Mouse (Mus musculus): ENCODE measurements around the gene Pik3r1. TPM values are rescaled to one million over a fixed set of nuclear protein-coding genes. Genes with fewer than 3 reads are reported as not detected.

Gene Pik3r1
- polyA plus RNA-seq, 1 experiment: 18.4 TPM

DNA sequence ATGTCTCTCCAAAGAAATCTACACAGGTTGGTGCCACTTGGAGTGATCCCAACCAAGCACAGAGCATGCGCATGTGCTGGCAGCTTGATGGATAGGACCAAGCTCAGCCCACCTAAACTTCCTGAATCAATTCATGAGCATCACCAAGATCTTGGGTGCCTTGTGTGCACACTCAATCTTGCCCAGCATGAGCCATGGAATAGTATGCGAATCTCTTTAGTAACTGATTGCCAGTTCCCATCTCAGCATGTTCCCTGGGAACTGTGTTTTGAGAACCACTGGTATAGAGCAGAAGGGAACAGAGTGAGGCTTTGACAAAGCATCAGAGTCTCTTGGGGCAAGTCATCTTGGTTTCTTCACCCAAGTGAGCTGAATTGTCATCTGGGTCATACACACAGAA lies 107.8 kb downstream of the Pik3r1 start:
- Histone ChIP-seq H3K27me3 (ENCODE audit: control insufficient read depth, insufficient read depth, low read length) (no peaks in the 10 kb centered on the region), H3K4me3 (ENCODE audit: extremely low read depth, insufficient read depth, insufficient read length) (no peak overlapping the region), H3K36me3 (ENCODE audit: control insufficient read depth, insufficient read depth, low read length) (no peaks in the 10 kb centered on the region), H3K27ac (ENCODE audit: insufficient read depth, low read length) (no peak overlapping the region), H3K4me1 (ENCODE audit: control insufficient read depth, insufficient read depth, insufficient read length) (peaks cover 30% of the 10 kb centered on the region)
- 90% methylated on average over 2 of the region's 2 CpGs for WGBS
- DNase-seq (ENCODE audit: low read depth in 1 of 2, low spot score in 2 of 2): no peak
- TF ChIP-seq POLR2A (IDR thresholded peaks at IDR 0.05; ENCODE audit: low read depth, low read length) (no peak), CTCF (IDR thresholded peaks at IDR 0.05; ENCODE audit: extremely low read depth, insufficient read depth, insufficient read length, insufficient replicate concordance) (no peak)

DNA sequence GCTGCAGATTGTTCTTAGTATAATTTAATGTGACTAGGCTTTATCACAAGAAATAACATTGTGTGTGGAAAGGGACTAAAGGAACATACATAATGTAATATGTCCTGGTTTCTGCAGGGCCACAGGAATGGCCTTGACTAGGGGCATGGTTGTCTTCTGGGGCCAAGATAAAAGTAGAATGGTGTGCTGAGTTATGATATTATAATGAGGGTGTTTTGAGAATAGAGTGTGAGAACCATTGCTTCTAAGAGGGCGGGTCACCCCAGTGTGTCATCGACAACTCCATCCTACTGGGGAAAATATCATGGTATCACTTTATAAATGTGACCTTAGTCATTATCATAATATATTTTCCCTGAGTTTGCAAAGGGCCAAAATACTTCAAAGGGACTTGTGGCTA lies 115.9 kb downstream of the Pik3r1 start:
- TF ChIP-seq POLR2A (IDR thresholded peaks at IDR 0.05; ENCODE audit: low read depth, low read length): no peak
- Histone ChIP-seq H3K27ac (ENCODE audit: insufficient read depth, low read length) (no peak overlapping the region), H3K4me3 (ENCODE audit: extremely low read depth, insufficient read depth, insufficient read length) (no peak overlapping the region), H3K4me1 (ENCODE audit: control insufficient read depth, insufficient read depth, insufficient read length) (peaks cover 5% of the 10 kb centered on the region; the same call in 1 of the 2 replicates), H3K36me3 (ENCODE audit: control insufficient read depth, insufficient read depth, low read length) (no peaks in the 10 kb centered on the region), H3K27me3 (ENCODE audit: control insufficient read depth, insufficient read depth, low read length) (no peaks in the 10 kb centered on the region)
- WGBS: 89% methylated on average over 2 of the region's 2 CpGs
- no peak for DNase-seq (ENCODE audit: low read depth in 1 of 2, low spot score in 2 of 2)

GRCm38 (mm10) chr13:101641632-101642031 lies 126.4 kb downstream of the Pik3r1 start:
- WGBS: 27% methylated on average over 2 of the region's 2 CpGs

DNA sequence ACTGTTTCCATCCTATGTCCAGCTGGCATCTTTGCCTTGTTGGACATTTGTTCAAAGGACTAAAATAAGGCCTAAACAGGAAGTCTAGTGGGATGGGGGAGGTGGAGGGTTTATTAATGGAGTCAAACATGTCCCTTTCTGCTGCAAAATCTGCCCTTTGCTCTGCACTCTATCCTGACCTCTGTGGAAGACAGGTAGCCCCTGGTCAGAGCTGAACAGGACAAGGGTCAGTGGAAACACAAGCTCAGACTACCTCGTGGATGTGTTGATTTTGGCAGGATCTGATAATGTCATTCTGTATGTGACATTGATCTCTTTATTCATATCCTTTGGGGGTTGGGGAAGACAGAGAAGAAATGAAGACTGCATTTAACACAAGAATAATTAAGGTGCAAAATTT lies 132.2 kb downstream of the Pik3r1 start:
- TF ChIP-seq POLR2A (IDR thresholded peaks at IDR 0.05; ENCODE audit: low read depth, low read length) (no peak), CTCF (IDR thresholded peaks at IDR 0.05; ENCODE audit: extremely low read depth, insufficient read depth, insufficient read length, insufficient replicate concordance) (no peak)
- DNase-seq (ENCODE audit: low read depth in 1 of 2, low spot score in 2 of 2): no peak
- Histone ChIP-seq H3K27ac (ENCODE audit: insufficient read depth, low read length) (no peak overlapping the region), H3K36me3 (ENCODE audit: control insufficient read depth, insufficient read depth, low read length) (no peaks in the 10 kb centered on the region), H3K4me1 (ENCODE audit: control insufficient read depth, insufficient read depth, insufficient read length) (peaks cover 7% of the 10 kb centered on the region; the same call in 1 of the 2 replicates), H3K4me3 (ENCODE audit: extremely low read depth, insufficient read depth, insufficient read length) (no peak overlapping the region), H3K27me3 (ENCODE audit: control insufficient read depth, insufficient read depth, low read length) (no peaks in the 10 kb centered on the region)
- WGBS: 79% methylated on average over 1 of the region's 1 CpGs

More at GRCm38 (mm10) chr13:101641632-101642031, 126.4 kb downstream of the Pik3r1 start:
- no peaks in the 10 kb centered on the region for H3K27me3 ChIP-seq (ENCODE audit: control insufficient read depth, insufficient read depth, low read length)
- H3K4me3 ChIP-seq (ENCODE audit: extremely low read depth, insufficient read depth, insufficient read length): no peak overlapping the region
- no peak overlapping the region; the same call in 1 of the 2 replicates for H3K27ac ChIP-seq (ENCODE audit: insufficient read depth, low read length)
- no peaks in the 10 kb centered on the region for H3K36me3 ChIP-seq (ENCODE audit: control insufficient read depth, insufficient read depth, low read length)
- no peak for DNase-seq (ENCODE audit: low read depth in 1 of 2, low spot score in 2 of 2)
- no peak for TF ChIP-seq POLR2A (IDR thresholded peaks at IDR 0.05; ENCODE audit: low read depth, low read length)
- TF ChIP-seq CTCF (IDR thresholded peaks at IDR 0.05; ENCODE audit: extremely low read depth, insufficient read depth, insufficient read length, insufficient replicate concordance): no peak
- peaks cover 7% of the 10 kb centered on the region for H3K4me1 ChIP-seq (ENCODE audit: control insufficient read depth, insufficient read depth, insufficient read length)

DNA sequence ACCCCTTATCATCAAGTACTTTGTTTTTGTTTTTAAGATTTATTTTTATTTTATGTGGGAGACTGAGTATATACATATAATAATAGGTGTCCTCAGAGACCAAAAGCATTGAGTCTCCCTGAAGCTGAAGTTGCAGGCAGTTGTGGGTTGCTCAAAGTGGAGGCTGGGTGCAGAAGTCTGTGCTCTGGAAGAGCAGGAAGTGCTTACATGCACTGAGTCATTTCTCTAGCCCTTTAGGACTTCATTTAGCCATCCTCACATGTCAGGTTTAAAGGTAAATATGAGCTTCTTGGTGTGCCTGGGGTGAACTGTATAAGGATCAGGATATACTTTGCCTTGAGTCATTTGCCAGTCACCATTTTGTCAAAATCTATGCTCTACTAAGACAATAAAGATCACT lies 133.6 kb downstream of the Pik3r1 start:
- Histone ChIP-seq H3K4me1 (ENCODE audit: control insufficient read depth, insufficient read depth, insufficient read length) (peaks cover 7% of the 10 kb centered on the region; the same call in 1 of the 2 replicates), H3K4me3 (ENCODE audit: extremely low read depth, insufficient read depth, insufficient read length) (no peak overlapping the region), H3K27me3 (ENCODE audit: control insufficient read depth, insufficient read depth, low read length) (no peaks in the 10 kb centered on the region), H3K27ac (ENCODE audit: insufficient read depth, low read length) (no peak overlapping the region), H3K36me3 (ENCODE audit: control insufficient read depth, insufficient read depth, low read length) (no peaks in the 10 kb centered on the region)
- no peak for TF ChIP-seq POLR2A (IDR thresholded peaks at IDR 0.05; ENCODE audit: low read depth, low read length)
- no peak for TF ChIP-seq CTCF (IDR thresholded peaks at IDR 0.05; ENCODE audit: extremely low read depth, insufficient read depth, insufficient read length, insufficient replicate concordance)
- no peak for DNase-seq (ENCODE audit: low read depth in 1 of 2, low spot score in 2 of 2)

GRCm38 (mm10) chr13:101633620-101634019 lies 134.4 kb downstream of the Pik3r1 start:
- Histone ChIP-seq H3K4me1 (ENCODE audit: control insufficient read depth, insufficient read depth, insufficient read length) (peaks cover 7% of the 10 kb centered on the region; the same call in 1 of the 2 replicates), H3K27me3 (ENCODE audit: control insufficient read depth, insufficient read depth, low read length) (no peaks in the 10 kb centered on the region), H3K4me3 (ENCODE audit: extremely low read depth, insufficient read depth, insufficient read length) (no peak overlapping the region), H3K27ac (ENCODE audit: insufficient read depth, low read length) (no peak overlapping the region), H3K36me3 (ENCODE audit: control insufficient read depth, insufficient read depth, low read length) (no peaks in the 10 kb centered on the region)
- DNase-seq (ENCODE audit: low read depth in 1 of 2, low spot score in 2 of 2): no peak
- TF ChIP-seq POLR2A (IDR thresholded peaks at IDR 0.05; ENCODE audit: low read depth, low read length): no peak
- no peak for TF ChIP-seq CTCF (IDR thresholded peaks at IDR 0.05; ENCODE audit: extremely low read depth, insufficient read depth, insufficient read length, insufficient replicate concordance)

GRCm38 (mm10) chr13:101632771-101633170 lies 135.2 kb downstream of the Pik3r1 start:
- H3K4me3 ChIP-seq (ENCODE audit: extremely low read depth, insufficient read depth, insufficient read length): no peak overlapping the region
- no peaks in the 10 kb centered on the region for H3K36me3 ChIP-seq (ENCODE audit: control insufficient read depth, insufficient read depth, low read length)
- no peaks in the 10 kb centered on the region for H3K27me3 ChIP-seq (ENCODE audit: control insufficient read depth, insufficient read depth, low read length)
- 53% methylated on average over 4 of the region's 4 CpGs for WGBS
- H3K27ac ChIP-seq (ENCODE audit: insufficient read depth, low read length): no peak overlapping the region
- TF ChIP-seq POLR2A (IDR thresholded peaks at IDR 0.05; ENCODE audit: low read depth, low read length) (no peak), CTCF (IDR thresholded peaks at IDR 0.05; ENCODE audit: extremely low read depth, insufficient read depth, insufficient read length, insufficient replicate concordance) (no peak)
- H3K4me1 ChIP-seq (ENCODE audit: control insufficient read depth, insufficient read depth, insufficient read length): peaks cover 7% of the 10 kb centered on the region; the same call in 1 of the 2 replicates
- DNase-seq (ENCODE audit: low read depth in 1 of 2, low spot score in 2 of 2): no peak

Data from spleen, adult 2 months (tissue).